Mouse (Mus musculus): Measurements from ENCODE around the gene Ccl28. TPM values are rescaled to one million over a fixed set of nuclear protein-coding genes. Genes with fewer than 3 reads are reported as not detected.

The Ccl28 gene
- total and polyA plus RNA-seq, 3 experiments: 0.04 to 0.27 (median 0.11) TPM

- no peak overlapping the region for H3K27ac ChIP-seq (ENCODE audit: insufficient read depth, low read depth)
- TF ChIP-seq MAZ (IDR thresholded peaks at IDR 0.05; ENCODE audit: low read depth, low read length) (no peak), USF1 (IDR thresholded peaks at IDR 0.05; ENCODE audit: low read depth, low read length) (no peak), USF2 (conservative IDR thresholded peaks at IDR 0.05; ENCODE audit: low read depth, low read length) (no peak), POLR2A (IDR thresholded peaks at IDR 0.05; ENCODE audit: low read depth, low read length) (no peak), MAX (IDR thresholded peaks at IDR 0.05; ENCODE audit: low read length) (no peak), ELF1 (IDR thresholded peaks at IDR 0.05; ENCODE audit: low read depth, low read length) (no peak), MXI1 (IDR thresholded peaks at IDR 0.05; ENCODE audit: low read depth, low read length) (no peak), ZC3H11A (IDR thresholded peaks at IDR 0.05; ENCODE audit: low read depth, low read length) (no peak), RAD21 (IDR thresholded peaks at IDR 0.05; ENCODE audit: low read depth, low read length) (no peak), EP300 (IDR thresholded peaks at IDR 0.05; ENCODE audit: low read length) (no peak), ZKSCAN1 (IDR thresholded peaks at IDR 0.05; ENCODE audit: borderline replicate concordance, low read depth, low read length) (no peak), CHD2 (IDR thresholded peaks at IDR 0.05; ENCODE audit: low read length) (no peak), TCF12 (IDR thresholded peaks at IDR 0.05; ENCODE audit: low read depth, low read length) (no peak), JUN (IDR thresholded peaks at IDR 0.05; ENCODE audit: insufficient read depth, low read depth, low read length) (no peak), SIN3A (IDR thresholded peaks at IDR 0.05; ENCODE audit: low read length) (no peak), ETS1 (conservative IDR thresholded peaks at IDR 0.05; ENCODE audit: low read depth, low read length) (no peak), PAX5 (IDR thresholded peaks at IDR 0.05; ENCODE audit: low read length) (no peak)
- in situ Hi-C loops (cut with MboI; ENCODE audit: low pct_ligation_motif_present, low pct_unique_long_range_greater_than_20kb, low sequenced_read_pairs): no loop called here
Observed at GRCm38 (mm10) chr13:119696496-119696895, 72.9 kb downstream of the Ccl28 start.

DNA sequence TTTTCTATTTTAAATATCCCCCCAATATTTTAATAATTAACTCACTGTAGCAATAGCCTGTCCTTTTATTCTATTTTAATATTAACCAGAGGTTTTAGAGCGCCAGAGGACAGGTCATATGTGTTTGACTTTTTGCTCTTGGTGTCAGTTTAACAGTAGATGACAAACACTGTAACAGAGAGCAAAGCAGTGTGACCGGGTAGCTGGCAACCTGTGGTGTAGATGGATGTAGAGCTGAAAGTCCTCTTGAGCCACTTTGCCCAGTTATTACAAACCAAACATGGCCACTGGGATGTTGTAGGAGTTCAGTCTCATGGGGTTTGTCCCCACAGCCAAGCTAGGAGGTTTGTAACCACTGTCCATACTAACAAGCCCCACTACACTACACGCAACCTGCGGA lies 74.8 kb downstream of the Ccl28 start:
- peaks cover 3 to 23% of the 10 kb centered on the region in 2 experiments; a peak in 3 of 4 replicates for H3K4me1 ChIP-seq (ENCODE audit: control insufficient read depth in 1 of 2, insufficient read depth in 2 of 2)
- no peak for DNase-seq (ENCODE audit: extremely low read depth)
- H3K79me2 ChIP-seq (replicated peaks; ENCODE audit: control insufficient read depth, extremely low read depth, insufficient read depth, poor library complexity, severe bottlenecking): peaks cover 43% of the 10 kb centered on the region
- H3K27ac ChIP-seq (ENCODE audit: insufficient read depth, low read depth): no peak overlapping the region
- no peak overlapping the region for H3K4me2 ChIP-seq (ENCODE audit: insufficient read depth, low read depth, poor library complexity, severe bottlenecking)
- peaks cover 25 to 73% of the 10 kb centered on the region in 2 experiments for H3K36me3 ChIP-seq (replicated peaks in 1 of 2; ENCODE audit: control insufficient read depth in 1 of 2, insufficient read depth in 1 of 2, low read length in 1 of 2)
- H3K9ac ChIP-seq (ENCODE audit: insufficient read depth, low read depth): no peak overlapping the region
- dilution Hi-C loops (cut with MboI; ENCODE audit: extremely low pct_ligation_motif_present, extremely low pct_unique_long_range_greater_than_20kb, low sequenced_read_pairs): no loop called here
- TF ChIP-seq BHLHE40 (IDR thresholded peaks at IDR 0.05; ENCODE audit: low read depth, low read length) (no peak), E2F4 (IDR thresholded peaks at IDR 0.05; ENCODE audit: insufficient replicate concordance, low read depth, low read length) (no peak), POLR2A (IDR thresholded peaks at IDR 0.05; ENCODE audit: low read depth, low read length) (no peak), ELF1 (IDR thresholded peaks at IDR 0.05; ENCODE audit: low read depth, low read length) (no peak), ZNF384 (IDR thresholded peaks at IDR 0.05; ENCODE audit: low read depth, low read length) (no peak), ZMIZ1 (IDR thresholded peaks at IDR 0.05; ENCODE audit: low read depth, low read length) (no peak), USF2 (conservative IDR thresholded peaks at IDR 0.05; ENCODE audit: low read depth, low read length) (no peak)
- in situ Hi-C loops (cut with MboI; ENCODE audit: low pct_ligation_motif_present, low pct_unique_long_range_greater_than_20kb, low sequenced_read_pairs): no loop called here
- H3K27me3 ChIP-seq (replicated peaks): no peaks in the 10 kb centered on the region
- no peak overlapping the region for H3K4me3 ChIP-seq (replicated peaks in 1 of 3; ENCODE audit: low read depth in 2 of 3, low read length in 2 of 3, poor library complexity in 1 of 3)
- H3K9me3 ChIP-seq (replicated peaks; ENCODE audit: low read length): no peaks in the 10 kb centered on the region

More at GRCm38 (mm10) chr13:119696496-119696895, 72.9 kb downstream of the Ccl28 start:
- peaks cover 58% of the 10 kb centered on the region for H3K79me2 ChIP-seq (replicated peaks; ENCODE audit: control insufficient read depth, extremely low read depth, insufficient read depth, poor library complexity, severe bottlenecking)
- no peak for DNase-seq (ENCODE audit: extremely low read depth)
- peaks cover 4 to 34% of the 10 kb centered on the region in 2 experiments; a peak in 3 of 4 replicates for H3K4me1 ChIP-seq (ENCODE audit: control insufficient read depth in 1 of 2, insufficient read depth in 2 of 2)
- dilution Hi-C loops (cut with MboI; ENCODE audit: extremely low pct_ligation_motif_present, extremely low pct_unique_long_range_greater_than_20kb, low sequenced_read_pairs): no loop called here
- H3K9ac ChIP-seq (ENCODE audit: insufficient read depth, low read depth): no peak overlapping the region
- no peak overlapping the region for H3K4me3 ChIP-seq (replicated peaks in 1 of 3; ENCODE audit: low read depth in 2 of 3, low read length in 2 of 3, poor library complexity in 1 of 3)
- H3K9me3 ChIP-seq (replicated peaks; ENCODE audit: low read length): no peaks in the 10 kb centered on the region
- H3K36me3 ChIP-seq (replicated peaks in 1 of 2; ENCODE audit: control insufficient read depth in 1 of 2, insufficient read depth in 1 of 2, low read length in 1 of 2): peaks cover 21 to 54% of the 10 kb centered on the region in 2 experiments
- no peaks in the 10 kb centered on the region for H3K27me3 ChIP-seq (replicated peaks)
- no peak overlapping the region for H3K4me2 ChIP-seq (ENCODE audit: insufficient read depth, low read depth, poor library complexity, severe bottlenecking)

Other genes starting within 250 kb of the Ccl28 start
- 25.7 and 29.2 TPM in 2 replicates for gene Paip1, start 195.2 kb upstream of the Ccl28 start, total RNA-seq (2012; rRNA removed)
- gene Paip1, start 195.2 kb upstream of the Ccl28 start, total RNA-seq (2014; rRNA removed): 53.2 and 55.7 TPM in 2 replicates
- 37.5 and 44.7 TPM in 2 replicates for gene Paip1, start 195.2 kb upstream of the Ccl28 start, polyA plus RNA-seq (2012; ENCODE audit: insufficient read length, low read depth)
- 24.8 and 26.0 TPM in 2 replicates for gene 4833420G17Rik, start 161.1 kb upstream of the Ccl28 start, total RNA-seq (2012; rRNA removed)
- 35.9 and 41.1 TPM in 2 replicates for gene 4833420G17Rik, start 161.1 kb upstream of the Ccl28 start, total RNA-seq (2014; rRNA removed)
- gene 4833420G17Rik, start 161.1 kb upstream of the Ccl28 start, polyA plus RNA-seq (2012; ENCODE audit: insufficient read length, low read depth): 35.1 and 39.1 TPM in 2 replicates
- 9.2 and 10.9 TPM in 2 replicates for gene Tmem267, start 135.8 kb upstream of the Ccl28 start, total RNA-seq (2012; rRNA removed)
- gene Tmem267, start 135.8 kb upstream of the Ccl28 start, total RNA-seq (2014; rRNA removed): 26.0 and 28.9 TPM in 2 replicates
- gene Tmem267, start 135.8 kb upstream of the Ccl28 start, polyA plus RNA-seq (2012; ENCODE audit: insufficient read length, low read depth): 26.8 and 31.3 TPM in 2 replicates
- 1.6 and 1.9 TPM in 2 replicates for gene 3110070M22Rik, start 135.4 kb upstream of the Ccl28 start, total RNA-seq (2012; rRNA removed)
- gene 3110070M22Rik, start 135.4 kb upstream of the Ccl28 start, total RNA-seq (2014; rRNA removed): 1.0 and 1.7 TPM in 2 replicates
- 1.4 and 1.5 TPM in 2 replicates for gene 3110070M22Rik, start 135.4 kb upstream of the Ccl28 start, polyA plus RNA-seq (2012; ENCODE audit: insufficient read length, low read depth)
- gene Hmgcs1, start 66.6 kb downstream of the Ccl28 start, total RNA-seq (2012; rRNA removed): 57.6 and 61.2 TPM in 2 replicates
- 175 and 225 TPM in 2 replicates for gene Hmgcs1, start 66.6 kb downstream of the Ccl28 start, total RNA-seq (2014; rRNA removed)
- 105 and 119 TPM in 2 replicates for gene Hmgcs1, start 66.6 kb downstream of the Ccl28 start, polyA plus RNA-seq (2012; ENCODE audit: insufficient read length, low read depth)
- gene Nim1k, start 132.1 kb downstream of the Ccl28 start, total RNA-seq (2012; rRNA removed): 0.04 TPM in 2 replicates
- 0.09 and 0.14 TPM in 2 replicates for gene Nim1k, start 132.1 kb downstream of the Ccl28 start, total RNA-seq (2014; rRNA removed)
- gene Nim1k, start 132.1 kb downstream of the Ccl28 start, polyA plus RNA-seq (2012; ENCODE audit: insufficient read length, low read depth): 0.16 and 0.22 TPM in 2 replicates
- gene Zfp131, start 167.1 kb downstream of the Ccl28 start, total RNA-seq (2012; rRNA removed): 31.3 and 35.9 TPM in 2 replicates
- 61.4 and 70.6 TPM in 2 replicates for gene Zfp131, start 167.1 kb downstream of the Ccl28 start, total RNA-seq (2014; rRNA removed)
- gene Zfp131, start 167.1 kb downstream of the Ccl28 start, polyA plus RNA-seq (2012; ENCODE audit: insufficient read length, low read depth): 42.6 and 49.3 TPM in 2 replicates
- not detected in 2 replicates for gene AF067063, start 206.4 kb downstream of the Ccl28 start, total RNA-seq (2012; rRNA removed)
- not detected in 2 replicates for gene AF067063, start 206.4 kb downstream of the Ccl28 start, total RNA-seq (2014; rRNA removed)
- not detected in 2 replicates for gene AF067063, start 206.4 kb downstream of the Ccl28 start, polyA plus RNA-seq (2012; ENCODE audit: insufficient read length, low read depth)
- not detected in 2 replicates for gene D13Ertd608e, start 212.2 kb downstream of the Ccl28 start, total RNA-seq (2012; rRNA removed)
- gene D13Ertd608e, start 212.2 kb downstream of the Ccl28 start, total RNA-seq (2014; rRNA removed): not detected in 2 replicates
- not detected in 2 replicates for gene D13Ertd608e, start 212.2 kb downstream of the Ccl28 start, polyA plus RNA-seq (2012; ENCODE audit: insufficient read length, low read depth)

Data from CH12.LX (cell line).